In genomic region chr3:153508592-153508991, GRCm38 (mm10) we compare ENCODE assay signal across 22 mouse cellular contexts.
DNase-seq lines count a peak whose midpoint lies in the region; ATAC-seq and TF ChIP-seq lines count a peak whose summit lies in the region.
"Had no signal": no experiment of that assay in that cellular context is flagged by ENCODE, and none has a peak within 500 bp of the region (broad histone marks: within the 10 kb centered on the region; RNA-seq: fewer than 3 reads in every experiment).

No protein-coding gene starts in this region.

- H3K4me1 ChIP-seq in forebrain, embryonic 15.5 days, result peaks cover 10% of the 10 kb centered on the region; the same call in 1 of the 2 replicates
- peaks cover 5% of the 10 kb centered on the region; the same call in 1 of the 2 replicates for H3K4me1 ChIP-seq in forebrain, postnatal 0 days (ENCODE audit: insufficient read depth)
- H3K4me1 ChIP-seq in hindbrain, postnatal 0 days (ENCODE audit: insufficient read depth, low read length), result peaks cover 4% of the 10 kb centered on the region
- peaks cover 26% of the 10 kb centered on the region for H3K4me1 ChIP-seq in hindbrain, embryonic 10.5 days (replicated peaks)
- H3K4me1 ChIP-seq in CH12.LX (ENCODE audit: control insufficient read depth in 1 of 2, insufficient read depth in 2 of 2), result 0 out of 4 replicates have a peak, but pooled peaks cover 0 to 5% of the 10 kb centered on the region in 2 experiments
- peaks cover 29% of the 10 kb centered on the region for H3K4me1 ChIP-seq in midbrain, embryonic 15.5 days
- H3K4me1 ChIP-seq: forebrain, embryonic 13.5 days had no signal

- H3K79me2 ChIP-seq in CH12.LX (replicated peaks; ENCODE audit: control insufficient read depth, extremely low read depth, insufficient read depth, poor library complexity, severe bottlenecking), result no peaks in the 10 kb centered on the region

- H3K9ac ChIP-seq in forebrain, embryonic 15.5 days (replicated peaks), result no peak overlapping the region
- no peak overlapping the region for H3K9ac ChIP-seq in forebrain, postnatal 0 days
- no peak overlapping the region for H3K9ac ChIP-seq in hindbrain, postnatal 0 days (replicated peaks; ENCODE audit: low read length)
- no peak overlapping the region for H3K9ac ChIP-seq in CH12.LX (ENCODE audit: insufficient read depth, low read depth)
- no peak overlapping the region for H3K9ac ChIP-seq in midbrain, embryonic 15.5 days
- H3K9ac ChIP-seq: forebrain, embryonic 13.5 days; heart, embryonic 13.5 days had no signal

- TF ChIP-seq RAD21 in CH12.LX (IDR thresholded peaks at IDR 0.05; ENCODE audit: low read depth, low read length), result no peak

- dilution Hi-C loops in CH12.LX (cut with MboI; ENCODE audit: extremely low pct_ligation_motif_present, extremely low pct_unique_long_range_greater_than_20kb, low sequenced_read_pairs), result no loop called here

- no peak for DNase-seq in forebrain, postnatal 0 days
- DNase-seq in hindbrain, postnatal 0 days (ENCODE audit: low spot score), result no peak
- DNase-seq in hindbrain, embryonic 10.5 days (ENCODE audit: low spot score), result no peak
- DNase-seq in CH12.LX (ENCODE audit: extremely low read depth), result no peak
- DNase-seq in ovary, postnatal 36 days (ENCODE audit: low spot score), result no peak
- no peak for DNase-seq in cerebellum, postnatal 4 days (ENCODE audit: low spot score in 2 of 2)
- DNase-seq: adrenal gland, adult 8-10 months; adrenal gland, postnatal 25 days; cerebellum, adult 11-12 months; cerebellum, adult 8-10 months; cerebellum, postnatal 10 days; cerebellum, postnatal 36 days; gastrocnemius, postnatal 25 days; heart, adult 18-20 months; heart, postnatal 14 days had no signal

- 81% methylated on average over 2 of the region's 2 CpGs for WGBS in forebrain, embryonic 15.5 days
- WGBS in forebrain, postnatal 0 days, result 76% methylated on average over 2 of the region's 2 CpGs
- WGBS in hindbrain, postnatal 0 days, result 76% methylated on average over 2 of the region's 2 CpGs
- WGBS in hindbrain, embryonic 10.5 days, result 83% methylated on average over 2 of the region's 2 CpGs
- 60% methylated on average over 2 of the region's 2 CpGs for WGBS in midbrain, embryonic 15.5 days

- no peak overlapping the region for H3K4me2 ChIP-seq in forebrain, embryonic 15.5 days (replicated peaks)
- no peak overlapping the region for H3K4me2 ChIP-seq in forebrain, postnatal 0 days (ENCODE audit: low read depth)
- no peak overlapping the region for H3K4me2 ChIP-seq in hindbrain, postnatal 0 days (ENCODE audit: low read depth, low read length)
- H3K4me2 ChIP-seq in CH12.LX (ENCODE audit: insufficient read depth, low read depth, poor library complexity, severe bottlenecking), result no peak overlapping the region
- H3K4me2 ChIP-seq in midbrain, embryonic 15.5 days, result no peak overlapping the region
- H3K4me2 ChIP-seq: forebrain, embryonic 13.5 days; heart, embryonic 13.5 days had no signal

- no peaks in the 10 kb centered on the region for H3K27me3 ChIP-seq in forebrain, embryonic 15.5 days
- no peaks in the 10 kb centered on the region for H3K27me3 ChIP-seq in forebrain, postnatal 0 days (ENCODE audit: insufficient read depth, low read length)
- no peaks in the 10 kb centered on the region for H3K27me3 ChIP-seq in hindbrain, postnatal 0 days (ENCODE audit: insufficient read depth, low read length)
- H3K27me3 ChIP-seq in hindbrain, embryonic 10.5 days (ENCODE audit: insufficient read depth, poor library complexity, severe bottlenecking), result no peaks in the 10 kb centered on the region
- H3K27me3 ChIP-seq in CH12.LX (replicated peaks), result no peaks in the 10 kb centered on the region
- no peaks in the 10 kb centered on the region for H3K27me3 ChIP-seq in midbrain, embryonic 15.5 days (replicated peaks)
- H3K27me3 ChIP-seq: forebrain, embryonic 13.5 days had no signal

- no peak overlapping the region for H3K27ac ChIP-seq in forebrain, embryonic 15.5 days (replicated peaks)
- H3K27ac ChIP-seq in forebrain, postnatal 0 days (ENCODE audit: low read depth, low read length), result no peak overlapping the region
- H3K27ac ChIP-seq in hindbrain, postnatal 0 days, result 0 out of 2 replicates have a peak overlapping the region, but pooled peaks have one; percentile 66
- H3K27ac ChIP-seq in hindbrain, embryonic 10.5 days, result no peak overlapping the region
- H3K27ac ChIP-seq in CH12.LX (ENCODE audit: insufficient read depth, low read depth), result no peak overlapping the region
- H3K27ac ChIP-seq in midbrain, embryonic 15.5 days, result peak overlapping the region; percentile 62
- H3K27ac ChIP-seq: forebrain, embryonic 10.5 days; heart, embryonic 13.5 days had no signal

- no peak for TF ChIP-seq EP300 in CH12.LX (IDR thresholded peaks at IDR 0.05; ENCODE audit: low read length)

- no peak for TF ChIP-seq POLR2A in CH12.LX (IDR thresholded peaks at IDR 0.05; ENCODE audit: low read depth, low read length)

- ATAC-seq in forebrain, embryonic 15.5 days (replicated peaks), result peak; percentile 36; the same call in 1 of the 2 replicates
- ATAC-seq in forebrain, postnatal 0 days, result no peak
- ATAC-seq in hindbrain, postnatal 0 days, result no peak
- peak; percentile 34; the same call in 1 of the 2 replicates for ATAC-seq in midbrain, embryonic 15.5 days (replicated peaks)
- ATAC-seq: activated CD4-positive, CD25-positive, alpha-beta regulatory T cell, adult 4 months; intestine, postnatal 0 days had no signal

- H3K36me3 ChIP-seq in forebrain, embryonic 15.5 days, result no peaks in the 10 kb centered on the region
- no peaks in the 10 kb centered on the region for H3K36me3 ChIP-seq in forebrain, postnatal 0 days (ENCODE audit: insufficient read depth)
- H3K36me3 ChIP-seq in hindbrain, postnatal 0 days (ENCODE audit: insufficient read depth, low read length), result no peaks in the 10 kb centered on the region
- H3K36me3 ChIP-seq in hindbrain, embryonic 10.5 days, result 0 out of 2 replicates have a peak, but pooled peaks cover 5% of the 10 kb centered on the region
- H3K36me3 ChIP-seq in CH12.LX (replicated peaks in 1 of 2; ENCODE audit: control insufficient read depth in 1 of 2, insufficient read depth in 1 of 2, low read length in 1 of 2), result no peaks in the 10 kb centered on the region
- no peaks in the 10 kb centered on the region for H3K36me3 ChIP-seq in midbrain, embryonic 15.5 days (replicated peaks)
- H3K36me3 ChIP-seq: forebrain, embryonic 10.5 days had no signal

- TF ChIP-seq CTCF in forebrain, postnatal 0 days (IDR thresholded peaks at IDR 0.05; ENCODE audit: low read depth), result no peak
- no peak for TF ChIP-seq CTCF in hindbrain, postnatal 0 days (IDR thresholded peaks at IDR 0.05; ENCODE audit: low read depth)
- TF ChIP-seq CTCF in CH12.LX (conservative IDR thresholded peaks at IDR 0.05 in 1 of 2, IDR thresholded peaks at IDR 0.05 in 1 of 2; ENCODE audit: low read depth in 2 of 2, low read length in 2 of 2), result no peak

- H3K9me3 ChIP-seq in forebrain, embryonic 15.5 days, result no peaks in the 10 kb centered on the region
- H3K9me3 ChIP-seq in forebrain, postnatal 0 days (ENCODE audit: low read length), result no peaks in the 10 kb centered on the region
- H3K9me3 ChIP-seq in hindbrain, postnatal 0 days (ENCODE audit: low read length), result no peaks in the 10 kb centered on the region
- no peaks in the 10 kb centered on the region for H3K9me3 ChIP-seq in hindbrain, embryonic 10.5 days
- no peaks in the 10 kb centered on the region for H3K9me3 ChIP-seq in CH12.LX (replicated peaks; ENCODE audit: low read length)
- H3K9me3 ChIP-seq in midbrain, embryonic 15.5 days, result no peaks in the 10 kb centered on the region
- H3K9me3 ChIP-seq: forebrain, embryonic 10.5 days; forebrain, embryonic 13.5 days; heart, embryonic 13.5 days had no signal

- no peak overlapping the region for H3K4me3 ChIP-seq in forebrain, embryonic 15.5 days
- H3K4me3 ChIP-seq in forebrain, postnatal 0 days (ENCODE audit: low read depth, low read length), result no peak overlapping the region
- no peak overlapping the region for H3K4me3 ChIP-seq in hindbrain, postnatal 0 days (ENCODE audit: low read length)
- H3K4me3 ChIP-seq in hindbrain, embryonic 10.5 days, result no peak overlapping the region
- H3K4me3 ChIP-seq in CH12.LX (replicated peaks in 1 of 3; ENCODE audit: low read depth in 2 of 3, low read length in 2 of 3, poor library complexity in 1 of 3), result no peak overlapping the region
- H3K4me3 ChIP-seq in midbrain, embryonic 15.5 days, result no peak overlapping the region
- H3K4me3 ChIP-seq: forebrain, embryonic 10.5 days; forebrain, embryonic 13.5 days; heart, embryonic 13.5 days had no signal

- in situ Hi-C loops in CH12.LX (cut with MboI; ENCODE audit: low pct_ligation_motif_present, low pct_unique_long_range_greater_than_20kb, low sequenced_read_pairs), result loop anchor here (25.0 kb wide), 1 partner anchor 721 kb away; no protein-coding TSS in a partner anchor

TF ChIP-seq in CH12.LX, 34 proteins besides CTCF, POLR2A, EP300 and RAD21:
- no peak for TF ChIP-seq SMC3 (IDR thresholded peaks at IDR 0.05; ENCODE audit: low read depth, low read length)
- no peak for TF ChIP-seq CHD1 (IDR thresholded peaks at IDR 0.05; ENCODE audit: low read depth, low read length)
- no peak for TF ChIP-seq MAZ (IDR thresholded peaks at IDR 0.05; ENCODE audit: low read depth, low read length)
- TF ChIP-seq ZNF384 (IDR thresholded peaks at IDR 0.05; ENCODE audit: low read depth, low read length), result peak; percentile 84
- TF ChIP-seq MXI1 (IDR thresholded peaks at IDR 0.05; ENCODE audit: low read depth, low read length), result no peak
- no peak for TF ChIP-seq BHLHE40 (IDR thresholded peaks at IDR 0.05; ENCODE audit: low read depth, low read length)
- TF ChIP-seq ETS1 (conservative IDR thresholded peaks at IDR 0.05; ENCODE audit: low read depth, low read length), result no peak
TF ChIP-seq in CH12.LX: peak in this region for 1.

Comparison
In these comparisons a context has a peak if more than half of its experiments do, and no peak if none do; other contexts are left out.
1. ATAC-seq: peak in forebrain, embryonic 15.5 days (single experiment) and midbrain, embryonic 15.5 days (single experiment); none in forebrain, postnatal 0 days (single experiment) and hindbrain, postnatal 0 days (single experiment).
2. H3K27ac ChIP-seq: peak in hindbrain, postnatal 0 days (single experiment) and midbrain, embryonic 15.5 days (single experiment); none in forebrain, embryonic 15.5 days (single experiment), forebrain, postnatal 0 days (single experiment), hindbrain, embryonic 10.5 days (single experiment) and CH12.LX (single experiment).